Mouse (Mus musculus) stomach, postnatal 0 days (tissue): ENCODE data around the gene Vangl1. TPM values are rescaled to one million over a fixed set of nuclear protein-coding genes. Genes with fewer than 3 reads are reported as not detected.

ENCODE experiments used
- ATAC-seq: fragments of 200-750 bp; cut with Nextera tagmentation; 2 replicates; pipeline ENCODE4 v1.8.0; 2017; ENCODE audit not compliant: low FRiP score, low TSS enrichment
- DNase-seq: peaks from one replicate; pipeline ENCODE4 v3.0.0-alpha.2; 2016; ENCODE audit warnings: low spot score
- H3K27ac ChIP-seq: fragments of 300-500 bp; sonication (generic); replicated peaks from 2 replicates; pipeline ENCODE4 v1.5.1; 2014; ENCODE audit warnings: mild to moderate bottlenecking, control low read depth
- H3K27me3 ChIP-seq: fragments of 300-500 bp; sonication (generic); 2 replicates; pipeline ENCODE4 v1.6.1; 2014; ENCODE audit warnings: low read length; ENCODE audit not compliant: control insufficient read depth, insufficient read depth
- H3K36me3 ChIP-seq: fragments of 300-500 bp; sonication (generic); 2 replicates; pipeline ENCODE4 v1.6.1; 2014; ENCODE audit warnings: low read length, mixed read lengths; ENCODE audit not compliant: control insufficient read depth, insufficient read depth
- H3K4me1 ChIP-seq: fragments of 300-500 bp; sonication (generic); replicated peaks from 2 replicates; pipeline ENCODE4 v1.6.1; 2014; ENCODE audit warnings: antibody characterized with exemption; ENCODE audit not compliant: control insufficient read depth, insufficient read depth
- H3K4me2 ChIP-seq: fragments of 300-500 bp; sonication (generic); replicated peaks from 2 replicates; pipeline ENCODE4 v1.6.1; 2014; ENCODE audit warnings: low read depth, mild to moderate bottlenecking, control low read depth, moderate library complexity
- H3K4me3 ChIP-seq: fragments of 300-500 bp; sonication (generic); 2 replicates; pipeline ENCODE4 v1.5.1; 2014; ENCODE audit warnings: low read depth, low read length, control low read depth
- H3K9ac ChIP-seq: fragments of 300-500 bp; sonication (generic); 2 replicates; pipeline ENCODE4 v1.6.1; 2014; ENCODE audit warnings: mild to moderate bottlenecking, low read length, control low read depth, mixed read lengths
- H3K9me3 ChIP-seq: fragments of 300-500 bp; sonication (generic); 2 replicates; pipeline ENCODE4 v1.6.1; 2016; ENCODE audit warnings: low read length; ENCODE audit not compliant: control insufficient read depth
- CTCF ChIP-seq: IDR thresholded peaks from 2 replicates; pipeline ENCODE4 v1.5.1; 2016; ENCODE audit warnings: antibody characterized with exemption, low read depth, mild to moderate bottlenecking, moderate library complexity
- EP300 ChIP-seq: optimal IDR thresholded peaks from 2 replicates; pipeline ENCODE3; 2016; ENCODE audit warnings: antibody characterized with exemption
- WGBS: fragments of 180-500 bp; shearing (Covaris S2); extraction: QIAGEN DNeasy Blood & Tissue Kit; methylation state at CpG from one replicate; pipeline ENCODE4 v1.1.7; 2014; 5-methylcytosine and 5-hydroxymethylcytosine counted together
- polyA plus RNA-seq: library from polyadenylated mRNA; unstranded; fragments of >200 nt; fragmentation: Nextera tagmentation; extraction: Ambion mirVana; gene quantifications from 2 replicates; pipeline ENCODE4 v1.2.1, GENCODE M21; 2015

Vangl1 gene
- polyA plus RNA-seq, 1 experiment from 2014 or later, result 14.1 TPM

- Histone ChIP-seq H3K4me1 (0 out of 2 replicates have a peak, but pooled peaks cover 3% of the 10 kb centered on the region), H3K27me3 (no peaks in the 10 kb centered on the region), H3K27ac (peak overlapping the region; percentile 63; the same call in 1 of the 2 replicates), H3K4me3 (no peak overlapping the region), H3K9me3 (no peaks in the 10 kb centered on the region), H3K36me3 (0 out of 2 replicates have a peak, but pooled peaks cover 2% of the 10 kb centered on the region), H3K9ac (no peak overlapping the region), H3K4me2 (no peak overlapping the region)
- 89% methylated on average over 18 of the region's 18 CpGs for WGBS
- TF ChIP-seq EP300 (no peak), CTCF (no peak)
- no peak for ATAC-seq
- DNase-seq, result no peak
Observed at GRCm38 (mm10) chr3:102175701-102176100, 28.8 kb downstream of the Vangl1 start.

DNA sequence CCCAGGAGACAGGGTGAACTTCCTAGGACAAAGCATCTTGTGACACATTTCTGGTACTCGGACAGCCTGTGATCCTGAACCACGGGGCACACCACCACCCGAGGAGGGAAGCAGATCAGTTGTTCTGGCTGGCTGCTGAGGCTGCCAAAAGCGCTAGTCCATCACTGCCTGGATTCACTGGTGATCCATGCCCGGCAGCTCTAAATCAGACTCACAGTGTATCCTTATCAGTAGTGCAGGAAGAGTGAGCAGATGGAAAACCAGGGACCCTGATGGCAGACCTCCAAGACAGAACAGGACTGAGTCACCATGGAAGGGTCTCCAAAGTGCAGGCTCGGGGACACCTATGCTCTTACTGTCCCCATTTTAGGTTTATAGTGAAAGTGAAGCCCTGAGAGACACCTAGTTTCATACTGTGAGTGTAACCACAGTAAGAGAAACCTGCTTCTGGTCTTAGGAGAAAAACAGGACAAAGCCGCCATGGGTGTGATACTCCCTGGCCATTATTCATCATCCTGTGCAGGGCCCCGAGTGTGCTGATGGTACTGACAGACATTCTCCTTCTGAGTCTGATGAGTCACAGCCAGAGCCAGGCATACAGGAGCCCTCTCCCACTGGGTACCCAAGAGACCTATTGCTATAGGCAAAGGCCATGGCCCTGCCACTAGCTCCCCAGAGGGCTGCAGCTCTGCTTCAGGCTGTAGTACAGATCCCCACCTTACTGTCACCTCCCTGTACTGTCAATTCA lies 30.2 kb downstream of the Vangl1 start:
- ATAC-seq, result no peak
- WGBS, result 55% methylated on average over 8 of the region's 8 CpGs
- no peaks in the 10 kb centered on the region for H3K27me3 ChIP-seq

GRCm38 (mm10) chr3:102169197-102169905 lies 35.1 kb downstream of the Vangl1 start:
- Histone ChIP-seq H3K4me1 (peaks cover 17% of the 10 kb centered on the region), H3K9ac (no peak overlapping the region), H3K9me3 (no peaks in the 10 kb centered on the region), H3K36me3 (peaks cover 3% of the 10 kb centered on the region; the same call in 1 of the 2 replicates), H3K27ac (peak overlapping the region; percentile 92), H3K27me3 (no peaks in the 10 kb centered on the region), H3K4me2 (no peak overlapping the region), H3K4me3 (no peak overlapping the region)
- WGBS, result 11% methylated on average over 13 of the region's 13 CpGs
- ATAC-seq (peak; percentile 92), DNase-seq (peak; percentile 93)
- TF ChIP-seq EP300, result no peak
- TF ChIP-seq CTCF, result no peak

More for the DNA sequence above, 30.2 kb downstream of the Vangl1 start:
- H3K27ac ChIP-seq, result 0 out of 2 replicates have a peak overlapping the region, but pooled peaks have one; percentile 8
- peaks cover 12% of the 10 kb centered on the region for H3K4me1 ChIP-seq
- no peak overlapping the region for H3K4me3 ChIP-seq
- no peaks in the 10 kb centered on the region for H3K9me3 ChIP-seq
- no peak for TF ChIP-seq CTCF
- TF ChIP-seq EP300, result no peak
- H3K4me2 ChIP-seq, result no peak overlapping the region
- H3K9ac ChIP-seq, result no peak overlapping the region
- 0 out of 2 replicates have a peak, but pooled peaks cover 2% of the 10 kb centered on the region for H3K36me3 ChIP-seq
- no peak for DNase-seq

GRCm38 (mm10) chr3:102167555-102168210 lies 36.8 kb downstream of the Vangl1 start:
- Histone ChIP-seq H3K9ac (no peak overlapping the region), H3K27me3 (no peaks in the 10 kb centered on the region), H3K9me3 (no peaks in the 10 kb centered on the region), H3K4me2 (no peak overlapping the region), H3K4me3 (no peak overlapping the region), H3K36me3 (peaks cover 12% of the 10 kb centered on the region; the same call in 1 of the 2 replicates), H3K4me1 (peaks cover 17% of the 10 kb centered on the region), H3K27ac (no peak overlapping the region)
- no peak for ATAC-seq
- TF ChIP-seq CTCF, result no peak
- TF ChIP-seq EP300, result no peak
- WGBS, result 28% methylated on average over 10 of the region's 10 CpGs
- DNase-seq, result no peak

DNA sequence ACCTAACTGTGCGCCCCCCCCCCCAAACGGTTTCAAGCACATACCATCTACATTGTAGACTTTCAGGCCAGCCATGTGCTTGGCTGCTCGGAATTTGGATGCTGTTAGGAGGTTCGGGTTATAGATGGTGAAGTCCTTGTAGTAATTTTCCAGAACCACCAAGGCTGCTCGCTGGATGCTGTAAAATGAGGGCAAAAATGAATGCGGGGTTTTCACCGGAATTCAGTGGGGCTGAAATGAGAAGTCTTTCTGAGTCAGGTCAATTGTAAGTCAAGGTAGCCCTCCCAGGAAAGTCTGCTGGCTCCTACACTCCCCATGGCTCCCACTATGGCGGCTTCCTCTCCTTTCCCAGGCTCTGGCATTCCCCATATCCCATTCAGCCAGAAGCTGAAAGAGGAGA lies 37.7 kb downstream of the Vangl1 start:
- Histone ChIP-seq H3K36me3 (peaks cover 14% of the 10 kb centered on the region; the same call in 1 of the 2 replicates), H3K9ac (no peak overlapping the region), H3K4me3 (no peak overlapping the region), H3K27ac (no peak overlapping the region), H3K4me2 (no peak overlapping the region), H3K4me1 (peaks cover 17% of the 10 kb centered on the region), H3K9me3 (no peaks in the 10 kb centered on the region), H3K27me3 (no peaks in the 10 kb centered on the region)
- DNase-seq (no peak), ATAC-seq (no peak)
- WGBS, result 92% methylated on average over 8 of the region's 8 CpGs
- TF ChIP-seq EP300 (no peak), CTCF (no peak)
